Comparison of ENCODE assay signal across 23 mouse cellular contexts in genomic region chr2:35996753-35997152, GRCm38 (mm10). TPM values are rescaled to one million over a fixed set of nuclear protein-coding genes. Genes with fewer than 3 reads are reported as not detected.
"Had no signal": no experiment of that assay in that cellular context is flagged by ENCODE, and none has a peak within 500 bp of the region (broad histone marks: within the 10 kb centered on the region; RNA-seq: fewer than 3 reads in every experiment).

No protein-coding gene starts in this region.

- H3K4me2 ChIP-seq: kidney, embryonic 15.5 days; liver, embryonic 13.5 days; midbrain, embryonic 11.5 days had no signal

- H3K4me1 ChIP-seq: kidney, embryonic 15.5 days; liver, embryonic 13.5 days had no signal

- DNase-seq: kidney, postnatal 10 days; kidney, postnatal 36 days; layer of hippocampus, postnatal 36 days; liver, embryonic 13.5 days; lung, adult 2 months; lung, postnatal 14 days; lung, postnatal 4 days; midbrain, embryonic 14.5 days; right cerebral cortex, adult 18-20 months; right cerebral cortex, postnatal 14 days; right cerebral cortex, postnatal 4 days; thymus, adult 2 months; thymus, postnatal 25 days had no signal

- H3K27ac ChIP-seq: kidney, embryonic 15.5 days; left cerebral cortex, adult 2 months; liver, embryonic 13.5 days; stomach, postnatal 0 days had no signal

- H3K27me3 ChIP-seq: kidney, embryonic 15.5 days had no signal

- H3K9ac ChIP-seq: kidney, embryonic 15.5 days; liver, embryonic 13.5 days had no signal

- H3K36me3 ChIP-seq: kidney, embryonic 15.5 days; liver, embryonic 13.5 days had no signal

- H3K9me3 ChIP-seq: kidney, embryonic 15.5 days; liver, embryonic 13.5 days had no signal

- H3K4me3 ChIP-seq: kidney, embryonic 15.5 days; left cerebral cortex, adult 2 months; liver, embryonic 13.5 days had no signal

RNA-seq across cellular contexts. Expression of gene Morn5, which starts 52.5 kb away (rescaled TPM):
- total RNA-seq: liver, adult 2 months; megakaryocyte-erythroid progenitor cell, adult 5-6 weeks had no signal
- polyA plus RNA-seq: limb, embryonic 11.5 days; liver, adult 2 months; liver, embryonic 13.5 days; liver, embryonic 16.5 days; neural tube, embryonic 11.5 days; stomach, embryonic 14.5 days; stomach, postnatal 0 days had no signal
